In the genomic region with DNA sequence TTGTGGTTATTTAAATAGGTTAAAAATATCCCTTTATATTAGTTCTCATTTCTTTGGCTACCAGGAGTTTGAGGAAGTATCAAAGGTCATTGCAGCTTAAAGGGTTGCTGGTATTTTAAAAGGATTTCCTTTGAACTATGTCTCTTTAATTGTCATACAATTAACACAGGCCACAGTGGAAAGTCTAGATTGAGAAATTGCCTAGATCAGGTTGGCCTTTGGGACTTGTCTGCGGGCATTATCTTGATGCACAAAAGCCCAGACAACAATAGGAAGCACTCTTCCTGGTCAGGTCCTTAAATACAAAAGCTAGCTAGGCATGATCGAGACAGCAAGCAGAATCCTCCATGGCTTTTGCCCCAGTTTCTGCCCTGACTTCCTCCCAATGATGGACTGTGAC, we compare ENCODE assay signal across 22 mouse cellular contexts.
DNase-seq lines count a peak whose midpoint lies in the region; ATAC-seq and TF ChIP-seq lines count a peak whose summit lies in the region.
"Had no signal": no experiment of that assay in that cellular context is flagged by ENCODE, and none has a peak within 500 bp of the region (broad histone marks: within the 10 kb centered on the region; RNA-seq: fewer than 3 reads in every experiment).

No protein-coding gene starts in this region.

- H3K36me3 ChIP-seq in liver, adult 2 months (ENCODE audit: control insufficient read depth, insufficient read depth, low read length), result no peaks in the 10 kb centered on the region
- H3K36me3 ChIP-seq in liver, embryonic 11.5 days (ENCODE audit: control insufficient read depth, insufficient read depth, low read length), result no peaks in the 10 kb centered on the region
- no peaks in the 10 kb centered on the region for H3K36me3 ChIP-seq in intestine, embryonic 15.5 days
- no peaks in the 10 kb centered on the region for H3K36me3 ChIP-seq in intestine, embryonic 16.5 days (ENCODE audit: control insufficient read depth, insufficient read depth, low read length)
- H3K36me3 ChIP-seq in intestine, postnatal 0 days (ENCODE audit: control insufficient read depth, insufficient read depth), result no peaks in the 10 kb centered on the region
- no peaks in the 10 kb centered on the region for H3K36me3 ChIP-seq in hindbrain, embryonic 12.5 days
- H3K36me3 ChIP-seq: G1E had no signal

- ATAC-seq in liver, embryonic 11.5 days (replicated peaks; ENCODE audit: low FRiP score), result no peak
- ATAC-seq in intestine, embryonic 15.5 days, result peak; percentile 58
- ATAC-seq in intestine, embryonic 16.5 days, result peak; percentile 84
- ATAC-seq in intestine, postnatal 0 days, result peak; percentile 98
- no peak for ATAC-seq in megakaryocyte, adult 5-6 weeks (ENCODE audit: poor library complexity, severe bottlenecking)
- no peak for ATAC-seq in hindbrain, embryonic 12.5 days (ENCODE audit: low FRiP score)
- ATAC-seq: activated CD4-positive, CD25-positive, alpha-beta regulatory T cell, adult 4 months; CD4-positive, CD25-positive, alpha-beta regulatory T cell, adult 4 months; Patski had no signal

- no peaks in the 10 kb centered on the region for H3K9me3 ChIP-seq in liver, embryonic 11.5 days (ENCODE audit: control insufficient read depth, low read length)
- no peaks in the 10 kb centered on the region for H3K9me3 ChIP-seq in intestine, embryonic 15.5 days
- H3K9me3 ChIP-seq in intestine, embryonic 16.5 days (ENCODE audit: control insufficient read depth, low read length), result no peaks in the 10 kb centered on the region
- H3K9me3 ChIP-seq in intestine, postnatal 0 days (ENCODE audit: control insufficient read depth), result no peaks in the 10 kb centered on the region
- H3K9me3 ChIP-seq in hindbrain, embryonic 12.5 days (replicated peaks), result no peaks in the 10 kb centered on the region
- H3K9me3 ChIP-seq: G1E had no signal

- 65% methylated on average over 2 of the region's 2 CpGs for WGBS in liver, adult 2 months
- WGBS in liver, embryonic 11.5 days, result 83% methylated on average over 2 of the region's 2 CpGs
- 82% methylated on average over 2 of the region's 2 CpGs for WGBS in intestine, embryonic 15.5 days
- 72% methylated on average over 2 of the region's 2 CpGs for WGBS in intestine, embryonic 16.5 days
- 45% methylated on average over 2 of the region's 2 CpGs for WGBS in intestine, postnatal 0 days
- WGBS in hindbrain, embryonic 12.5 days, result 80% methylated on average over 2 of the region's 2 CpGs

- H3K79me2 ChIP-seq in liver, adult 2 months (ENCODE audit: control insufficient read depth, insufficient read depth, low read length), result no peaks in the 10 kb centered on the region

- peak; percentile 6 for DNase-seq in liver, adult 2 months (ENCODE audit: extremely low read depth, low read depth, low spot score)
- no peak for DNase-seq in liver, embryonic 11.5 days (ENCODE audit: low spot score)
- no peak for DNase-seq in B cell, adult 2 months
- DNase-seq: adrenal gland, adult 2 months; adrenal gland, adult 8-10 months; adrenal gland, postnatal 10 days; adrenal gland, postnatal 14 days; adrenal gland, postnatal 25 days; adrenal gland, postnatal 36 days; cerebellum, adult 11 months; cerebellum, adult 11-12 months; cerebellum, adult 18-20 months had no signal

- TF ChIP-seq CTCF in liver, adult 2 months (IDR thresholded peaks at IDR 0.05; ENCODE audit: low read depth, low read length), result no peak
- TF ChIP-seq CTCF in intestine, postnatal 0 days (IDR thresholded peaks at IDR 0.05; ENCODE audit: low read depth), result no peak

- no peak overlapping the region for H3K4me3 ChIP-seq in liver, adult 2 months (ENCODE audit: insufficient read depth, low read depth, low read length)
- no peak overlapping the region for H3K4me3 ChIP-seq in liver, embryonic 11.5 days (ENCODE audit: low read depth, low read length)
- no peak overlapping the region for H3K4me3 ChIP-seq in intestine, embryonic 15.5 days (replicated peaks)
- H3K4me3 ChIP-seq in intestine, embryonic 16.5 days (ENCODE audit: low read length), result no peak overlapping the region
- no peak overlapping the region for H3K4me3 ChIP-seq in intestine, postnatal 0 days (ENCODE audit: low read depth, low read length)
- no peak overlapping the region for H3K4me3 ChIP-seq in hindbrain, embryonic 12.5 days

- H3K4me2 ChIP-seq in liver, embryonic 11.5 days, result no peak overlapping the region
- H3K4me2 ChIP-seq in intestine, embryonic 15.5 days (replicated peaks), result no peak overlapping the region
- H3K4me2 ChIP-seq in intestine, embryonic 16.5 days (ENCODE audit: low read depth, low read length), result no peak overlapping the region
- no peak overlapping the region for H3K4me2 ChIP-seq in intestine, postnatal 0 days (replicated peaks; ENCODE audit: low read depth)
- no peak overlapping the region for H3K4me2 ChIP-seq in hindbrain, embryonic 12.5 days (replicated peaks)

- H3K27ac ChIP-seq in liver, adult 2 months (replicated peaks; ENCODE audit: insufficient read depth, low read depth, low read length), result no peak overlapping the region
- H3K27ac ChIP-seq in liver, embryonic 11.5 days (ENCODE audit: low read depth, low read length), result no peak overlapping the region
- no peak overlapping the region for H3K27ac ChIP-seq in intestine, embryonic 15.5 days
- H3K27ac ChIP-seq in intestine, embryonic 16.5 days (ENCODE audit: low read length), result no peak overlapping the region
- H3K27ac ChIP-seq in intestine, postnatal 0 days (ENCODE audit: low read depth, low read length), result no peak overlapping the region
- H3K27ac ChIP-seq in hindbrain, embryonic 12.5 days, result no peak overlapping the region

- TF ChIP-seq POLR2A in liver, adult 2 months (IDR thresholded peaks at IDR 0.05; ENCODE audit: extremely low read depth, insufficient read depth, low read length), result no peak

- no peaks in the 10 kb centered on the region for H3K4me1 ChIP-seq in liver, adult 2 months (ENCODE audit: control insufficient read depth, insufficient read depth, low read length)
- no peaks in the 10 kb centered on the region for H3K4me1 ChIP-seq in liver, embryonic 11.5 days (replicated peaks; ENCODE audit: control insufficient read depth, insufficient read depth, low read length)
- H3K4me1 ChIP-seq in intestine, embryonic 15.5 days (replicated peaks), result no peaks in the 10 kb centered on the region
- no peaks in the 10 kb centered on the region for H3K4me1 ChIP-seq in intestine, embryonic 16.5 days (ENCODE audit: control insufficient read depth, insufficient read depth, low read length)
- no peaks in the 10 kb centered on the region for H3K4me1 ChIP-seq in intestine, postnatal 0 days (replicated peaks; ENCODE audit: control insufficient read depth, insufficient read depth, low read length)
- H3K4me1 ChIP-seq in hindbrain, embryonic 12.5 days, result no peaks in the 10 kb centered on the region

- H3K9ac ChIP-seq in liver, adult 2 months (ENCODE audit: low read depth, low read length), result no peak overlapping the region
- H3K9ac ChIP-seq in liver, embryonic 11.5 days (ENCODE audit: low read depth, low read length), result no peak overlapping the region
- H3K9ac ChIP-seq in intestine, embryonic 15.5 days, result no peak overlapping the region
- no peak overlapping the region for H3K9ac ChIP-seq in intestine, embryonic 16.5 days (ENCODE audit: low read depth, low read length)
- H3K9ac ChIP-seq in intestine, postnatal 0 days (ENCODE audit: low read depth, low read length), result no peak overlapping the region
- H3K9ac ChIP-seq in hindbrain, embryonic 12.5 days, result no peak overlapping the region

- no peaks in the 10 kb centered on the region for H3K27me3 ChIP-seq in liver, adult 2 months (ENCODE audit: control insufficient read depth, insufficient read depth, low read length)
- no peaks in the 10 kb centered on the region for H3K27me3 ChIP-seq in liver, embryonic 11.5 days (replicated peaks; ENCODE audit: control insufficient read depth, insufficient read depth, low read length)
- H3K27me3 ChIP-seq in intestine, embryonic 15.5 days (replicated peaks), result no peaks in the 10 kb centered on the region
- H3K27me3 ChIP-seq in intestine, embryonic 16.5 days (replicated peaks; ENCODE audit: control insufficient read depth, insufficient read depth, low read length), result no peaks in the 10 kb centered on the region
- no peaks in the 10 kb centered on the region for H3K27me3 ChIP-seq in intestine, postnatal 0 days (replicated peaks; ENCODE audit: control insufficient read depth, insufficient read depth, low read length)
- H3K27me3 ChIP-seq in hindbrain, embryonic 12.5 days, result no peaks in the 10 kb centered on the region
- H3K27me3 ChIP-seq: CH12.LX, Patski had no signal

Comparison
In these comparisons a context has a peak if more than half of its experiments do, and no peak if none do; other contexts are left out.
1. ATAC-seq: peak in intestine, embryonic 15.5 days (single experiment), intestine, embryonic 16.5 days (single experiment) and intestine, postnatal 0 days (single experiment); none in liver, embryonic 11.5 days (single experiment), megakaryocyte, adult 5-6 weeks (single experiment) and hindbrain, embryonic 12.5 days (single experiment).